Mouse (Mus musculus): Measurements from ENCODE around the gene Ptprn2. TPM values are rescaled to one million over a fixed set of nuclear protein-coding genes. Genes with fewer than 3 reads are reported as not detected.

Gene Ptprn2
- polyA plus RNA-seq, 1 experiment from 2014 or later, result 0.14 TPM

DNA sequence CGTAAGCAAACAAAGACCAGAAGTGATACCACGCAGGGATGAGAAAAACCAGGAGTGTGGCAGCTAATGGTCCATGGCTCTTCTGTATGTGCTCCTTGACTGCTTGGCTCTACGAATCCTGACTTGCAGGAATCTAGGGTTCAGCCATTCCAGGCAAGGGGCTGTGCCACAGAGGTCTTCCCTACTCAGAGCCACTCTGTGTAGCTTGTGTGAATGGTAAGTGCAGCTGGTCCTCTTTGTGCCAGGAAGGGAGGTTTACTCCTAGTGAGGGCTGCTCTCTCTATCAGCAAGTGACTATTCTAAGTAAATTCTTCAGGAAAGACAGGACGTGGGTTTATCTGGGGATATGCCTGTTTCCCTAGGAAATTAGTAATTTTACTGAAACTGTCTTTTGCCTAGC lies 286.0 kb downstream of the Ptprn2 start:
- no peak for TF ChIP-seq EP300 (IDR thresholded peaks at IDR 0.05; ENCODE audit: low read depth)
- no peak for TF ChIP-seq CTCF (IDR thresholded peaks at IDR 0.05; ENCODE audit: low read depth)
- Histone ChIP-seq H3K36me3 (replicated peaks; ENCODE audit: insufficient read depth, low read length) (no peaks in the 10 kb centered on the region), H3K27me3 (ENCODE audit: insufficient read depth, low read length) (no peaks in the 10 kb centered on the region), H3K4me1 (ENCODE audit: insufficient read depth) (peaks cover 2% of the 10 kb centered on the region), H3K27ac (ENCODE audit: low read depth) (peak overlapping the region; percentile 66), H3K4me3 (ENCODE audit: low read depth, low read length) (no peak overlapping the region), H3K9ac (replicated peaks) (no peak overlapping the region), H3K4me2 (ENCODE audit: low read depth, low read length) (no peak overlapping the region), H3K9me3 (ENCODE audit: low read length) (no peaks in the 10 kb centered on the region)
- 51% methylated on average over 4 of the region's 4 CpGs for WGBS (ENCODE audit: insufficient replicate concordance)
- ATAC-seq, result no peak
- DNase-seq, result no peak

DNA sequence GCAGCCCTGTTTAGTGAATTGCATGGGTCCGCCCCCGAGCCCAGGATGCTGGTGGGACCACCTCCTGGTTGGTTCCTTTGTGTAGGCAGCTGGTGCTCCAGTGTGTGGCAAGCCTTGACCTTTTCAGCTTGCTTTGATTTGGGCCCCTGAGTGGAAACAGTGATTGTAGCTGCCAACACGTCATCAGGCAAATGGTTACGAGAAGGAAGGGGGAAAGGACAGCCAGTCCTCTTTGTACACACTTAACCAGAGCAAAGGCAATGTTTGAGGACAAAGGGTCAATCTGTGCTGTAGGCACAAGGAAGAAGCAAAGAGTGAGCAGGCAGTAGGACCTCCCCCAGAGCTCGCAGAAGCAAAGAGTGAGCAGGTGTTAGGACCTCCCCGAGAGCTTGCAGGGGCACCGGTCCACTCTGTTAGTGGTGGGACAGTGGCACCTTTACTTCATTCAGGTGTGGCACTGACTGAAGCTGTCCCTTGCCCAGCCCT lies 286.6 kb downstream of the Ptprn2 start:
- no peaks in the 10 kb centered on the region for H3K36me3 ChIP-seq (replicated peaks; ENCODE audit: insufficient read depth, low read length)
- peak overlapping the region; percentile 76 for H3K27ac ChIP-seq (ENCODE audit: low read depth)
- no peak overlapping the region; the same call in 1 of the 2 replicates for H3K4me2 ChIP-seq (ENCODE audit: low read depth, low read length)
- H3K4me1 ChIP-seq (ENCODE audit: insufficient read depth), result peaks cover 2% of the 10 kb centered on the region
- H3K9ac ChIP-seq (replicated peaks), result no peak overlapping the region
- WGBS (ENCODE audit: insufficient replicate concordance), result 39% methylated on average over 7 of the region's 7 CpGs
- peak; percentile 58 for DNase-seq
- ATAC-seq, result peak; percentile 97
- no peaks in the 10 kb centered on the region for H3K9me3 ChIP-seq (ENCODE audit: low read length)
- TF ChIP-seq EP300 (IDR thresholded peaks at IDR 0.05; ENCODE audit: low read depth), result peak; percentile 89
- TF ChIP-seq CTCF (IDR thresholded peaks at IDR 0.05; ENCODE audit: low read depth), result no peak
- no peaks in the 10 kb centered on the region for H3K27me3 ChIP-seq (ENCODE audit: insufficient read depth, low read length)
- H3K4me3 ChIP-seq (ENCODE audit: low read depth, low read length), result no peak overlapping the region

GRCm38 (mm10) chr12:116773344-116773743 lies 287.8 kb downstream of the Ptprn2 start:
- Histone ChIP-seq H3K9ac (replicated peaks) (no peak overlapping the region), H3K4me1 (ENCODE audit: insufficient read depth) (peaks cover 2% of the 10 kb centered on the region), H3K27ac (ENCODE audit: low read depth) (no peak overlapping the region), H3K4me2 (ENCODE audit: low read depth, low read length) (no peak overlapping the region), H3K9me3 (ENCODE audit: low read length) (no peaks in the 10 kb centered on the region), H3K27me3 (ENCODE audit: insufficient read depth, low read length) (no peaks in the 10 kb centered on the region), H3K36me3 (replicated peaks; ENCODE audit: insufficient read depth, low read length) (no peaks in the 10 kb centered on the region), H3K4me3 (ENCODE audit: low read depth, low read length) (no peak overlapping the region)
- TF ChIP-seq EP300 (IDR thresholded peaks at IDR 0.05; ENCODE audit: low read depth), result no peak
- no peak for TF ChIP-seq CTCF (IDR thresholded peaks at IDR 0.05; ENCODE audit: low read depth)
- no peak for DNase-seq
- WGBS (ENCODE audit: insufficient replicate concordance), result 73% methylated on average over 3 of the region's 3 CpGs
- no peak for ATAC-seq

- 71% methylated on average over 8 of the region's 8 CpGs for WGBS (ENCODE audit: insufficient replicate concordance)
- no peak for ATAC-seq
- no peak overlapping the region for H3K27ac ChIP-seq (ENCODE audit: low read depth)
These were observed 290.9 kb downstream of the Ptprn2 start for GRCm38 (mm10) chr12:116776447-116776846.

GRCm38 (mm10) chr12:116778095-116779090 lies 292.9 kb downstream of the Ptprn2 start:
- no peak overlapping the region for H3K4me2 ChIP-seq (ENCODE audit: low read depth, low read length)
- DNase-seq (no peak), ATAC-seq (peak; percentile 50; the same call in 1 of the 2 replicates)
- H3K9ac ChIP-seq (replicated peaks), result no peak overlapping the region
- WGBS (ENCODE audit: insufficient replicate concordance), result 67% methylated on average over 4 of the region's 4 CpGs
- no peaks in the 10 kb centered on the region for H3K36me3 ChIP-seq (replicated peaks; ENCODE audit: insufficient read depth, low read length)
- H3K4me1 ChIP-seq (ENCODE audit: insufficient read depth), result no peaks in the 10 kb centered on the region
- H3K27me3 ChIP-seq (ENCODE audit: insufficient read depth, low read length), result no peaks in the 10 kb centered on the region
- no peaks in the 10 kb centered on the region for H3K9me3 ChIP-seq (ENCODE audit: low read length)
- no peak for TF ChIP-seq EP300 (IDR thresholded peaks at IDR 0.05; ENCODE audit: low read depth)
- TF ChIP-seq CTCF (IDR thresholded peaks at IDR 0.05; ENCODE audit: low read depth), result no peak
- H3K4me3 ChIP-seq (ENCODE audit: low read depth, low read length), result no peak overlapping the region
- no peak overlapping the region for H3K27ac ChIP-seq (ENCODE audit: low read depth)

More at GRCm38 (mm10) chr12:116776447-116776846, 290.9 kb downstream of the Ptprn2 start:
- DNase-seq, result no peak
- H3K4me1 ChIP-seq (ENCODE audit: insufficient read depth), result peaks cover 2% of the 10 kb centered on the region; the same call in 1 of the 2 replicates
- no peaks in the 10 kb centered on the region for H3K36me3 ChIP-seq (replicated peaks; ENCODE audit: insufficient read depth, low read length)
- H3K27me3 ChIP-seq (ENCODE audit: insufficient read depth, low read length), result no peaks in the 10 kb centered on the region
- no peak overlapping the region for H3K4me3 ChIP-seq (ENCODE audit: low read depth, low read length)
- H3K4me2 ChIP-seq (ENCODE audit: low read depth, low read length), result no peak overlapping the region
- H3K9ac ChIP-seq (replicated peaks), result no peak overlapping the region
- TF ChIP-seq EP300 (IDR thresholded peaks at IDR 0.05; ENCODE audit: low read depth), result no peak
- H3K9me3 ChIP-seq (ENCODE audit: low read length), result no peaks in the 10 kb centered on the region

GRCm38 (mm10) chr12:116780419-116780818 lies 294.9 kb downstream of the Ptprn2 start:
- 75% methylated on average over 1 of the region's 1 CpGs for WGBS (ENCODE audit: insufficient replicate concordance)
- no peaks in the 10 kb centered on the region for H3K4me1 ChIP-seq (ENCODE audit: insufficient read depth)
- H3K9me3 ChIP-seq (ENCODE audit: low read length), result no peaks in the 10 kb centered on the region
- TF ChIP-seq EP300 (IDR thresholded peaks at IDR 0.05; ENCODE audit: low read depth) (no peak), CTCF (IDR thresholded peaks at IDR 0.05; ENCODE audit: low read depth) (no peak)
- DNase-seq (no peak), ATAC-seq (no peak)
- no peaks in the 10 kb centered on the region for H3K36me3 ChIP-seq (replicated peaks; ENCODE audit: insufficient read depth, low read length)
- no peak overlapping the region for H3K4me2 ChIP-seq (ENCODE audit: low read depth, low read length)
- H3K27ac ChIP-seq (ENCODE audit: low read depth), result no peak overlapping the region
- H3K9ac ChIP-seq (replicated peaks), result no peak overlapping the region
- H3K27me3 ChIP-seq (ENCODE audit: insufficient read depth, low read length), result no peaks in the 10 kb centered on the region
- no peak overlapping the region for H3K4me3 ChIP-seq (ENCODE audit: low read depth, low read length)

All from liver, postnatal 0 days (tissue).